Mouse (Mus musculus) left cerebral cortex, adult 9 months (tissue): ENCODE results near the gene Igsf3.

Source experiments
- DNase-seq, 2 experiments: peaks; one replicate each; pipeline ENCODE4 v3.0.0; 2022; ENCODE audit warnings: low spot score in 2 of 2

Igsf3 gene

GRCm38 (mm10) chr3:101376538-101377247, at the start of gene Igsf3:
Gene Igsf3, plus strand, starts transcription at chr3:101377083.
- DNase-seq: peak; percentile 28 to 47

GRCm38 (mm10) chr3:101327248-101327647, 49.6 kb upstream of the Igsf3 start:
- no peak for DNase-seq

- no peak for DNase-seq
These were observed 48.3 kb upstream of the Igsf3 start for GRCm38 (mm10) chr3:101328617-101329016.

GRCm38 (mm10) chr3:101343199-101343924, 33.5 kb upstream of the Igsf3 start:
- peak in 1 of 2 experiments; percentile 31 for DNase-seq

GRCm38 (mm10) chr3:101344246-101344645, 32.6 kb upstream of the Igsf3 start:
- no peak for DNase-seq

DNA sequence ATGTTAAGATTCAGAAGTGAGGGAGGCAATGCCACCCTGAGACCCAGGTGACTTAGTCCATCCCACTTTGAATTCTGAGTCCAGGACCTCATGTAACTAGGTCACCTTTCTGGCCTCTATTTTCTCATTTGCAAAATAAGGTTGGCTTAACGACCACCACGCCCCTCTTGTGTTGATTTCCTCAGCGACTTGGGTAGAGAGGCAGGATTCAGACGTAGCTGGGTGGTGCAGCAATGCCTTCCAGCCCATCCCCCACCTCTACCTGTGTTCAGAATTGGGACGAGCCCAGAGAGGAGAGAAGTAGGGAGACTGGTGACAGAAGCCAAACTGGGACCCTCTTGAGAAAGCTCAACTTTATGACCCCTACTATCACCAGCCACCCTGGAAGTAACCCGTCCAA, 31.6 kb upstream of the Igsf3 start:
- no peak for DNase-seq

DNA sequence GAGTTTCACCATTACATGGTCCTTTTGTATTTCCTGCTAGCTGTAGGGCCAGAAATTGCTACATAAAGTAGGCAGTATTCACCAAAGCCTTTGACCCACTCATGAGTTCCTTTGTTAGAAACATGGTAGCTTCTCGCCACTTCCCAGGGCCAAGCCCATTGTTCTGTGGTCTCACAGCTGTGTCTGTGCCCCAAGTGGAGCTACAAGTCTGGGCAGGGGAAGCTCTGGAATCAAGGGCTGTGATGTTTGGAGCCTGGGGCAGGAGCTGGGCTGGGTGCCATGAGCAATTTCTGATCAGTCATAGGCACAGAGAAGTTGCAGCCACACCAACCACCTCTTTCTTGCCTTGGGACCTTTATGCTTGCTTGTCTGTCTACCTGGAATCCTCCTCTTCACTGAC, 30.1 kb upstream of the Igsf3 start:
- DNase-seq: no peak

DNA sequence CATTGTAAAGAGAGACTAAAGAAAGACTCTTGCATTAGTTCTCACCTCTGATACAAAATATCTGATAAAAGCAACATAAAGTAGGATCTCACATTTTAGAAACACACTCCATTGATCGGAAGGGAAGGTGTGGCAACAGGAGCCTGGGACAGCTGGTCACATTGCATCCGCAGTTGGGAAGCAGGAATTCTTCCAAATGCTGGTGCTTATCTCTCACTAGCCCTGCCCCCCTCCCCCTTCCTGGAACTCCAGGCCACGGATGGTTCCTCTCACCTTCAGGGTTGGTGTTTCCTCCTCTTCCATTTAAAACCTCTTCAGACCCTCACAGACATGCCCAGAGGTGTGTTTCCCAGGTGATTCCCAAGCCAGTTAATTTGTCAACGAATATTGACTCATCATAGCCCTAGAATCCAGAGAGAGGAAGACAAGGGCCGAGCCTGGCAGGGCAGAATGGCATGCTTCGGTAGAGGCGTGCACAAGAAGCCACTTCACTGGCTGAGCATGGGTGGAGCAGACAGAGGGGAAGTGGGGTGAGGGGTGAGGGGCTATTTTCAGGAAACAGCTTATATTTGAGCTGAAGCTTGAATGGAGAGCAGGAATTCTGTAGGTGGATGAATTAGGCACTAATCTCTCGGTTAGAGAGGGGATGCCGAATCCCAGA, 28.3 kb upstream of the Igsf3 start:
- DNase-seq: no peak

- peak; percentile 35 to 56 for DNase-seq
These were observed 27.2 kb upstream of the Igsf3 start for GRCm38 (mm10) chr3:101349542-101350307.

DNA sequence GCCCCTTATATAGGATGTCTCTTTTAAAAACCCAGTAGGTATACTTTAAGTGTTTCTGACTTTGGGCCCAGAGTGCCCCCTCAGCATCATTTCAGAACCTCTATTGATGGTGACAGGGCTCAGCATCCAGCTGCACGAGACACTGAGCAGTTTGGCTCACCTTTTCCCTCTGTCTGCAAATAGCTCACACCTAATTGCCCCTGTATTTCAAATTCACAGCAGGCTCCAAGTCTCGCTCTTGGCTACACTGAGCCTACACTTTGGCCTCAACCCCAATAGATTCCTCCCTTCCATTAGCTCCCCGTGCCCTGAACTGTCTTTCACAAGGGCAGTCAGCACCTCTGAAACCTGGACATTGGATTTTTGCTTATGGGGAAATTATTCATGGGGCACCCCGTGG, 26.5 kb upstream of the Igsf3 start:
- DNase-seq: no peak

DNA sequence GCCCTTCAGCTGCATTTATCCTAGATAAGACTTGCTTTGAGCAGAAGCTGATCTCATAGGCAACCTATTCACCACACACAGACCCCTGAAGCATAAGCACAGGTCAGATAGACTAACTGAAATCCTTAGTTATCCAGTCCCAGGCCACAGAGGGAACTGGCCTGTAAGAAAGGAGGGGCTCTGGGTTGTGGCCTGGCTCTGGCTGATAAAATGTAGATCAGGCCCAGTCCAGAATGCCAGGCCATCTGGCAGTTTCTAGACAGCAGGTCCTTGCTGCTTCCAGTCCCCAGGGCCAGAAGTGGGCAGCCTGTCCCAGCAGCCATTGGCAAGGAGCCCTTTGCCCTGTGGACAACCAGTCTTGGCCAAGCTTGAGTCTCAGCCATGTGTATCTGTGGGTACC, 22.4 kb upstream of the Igsf3 start:
- no peak for DNase-seq

DNA sequence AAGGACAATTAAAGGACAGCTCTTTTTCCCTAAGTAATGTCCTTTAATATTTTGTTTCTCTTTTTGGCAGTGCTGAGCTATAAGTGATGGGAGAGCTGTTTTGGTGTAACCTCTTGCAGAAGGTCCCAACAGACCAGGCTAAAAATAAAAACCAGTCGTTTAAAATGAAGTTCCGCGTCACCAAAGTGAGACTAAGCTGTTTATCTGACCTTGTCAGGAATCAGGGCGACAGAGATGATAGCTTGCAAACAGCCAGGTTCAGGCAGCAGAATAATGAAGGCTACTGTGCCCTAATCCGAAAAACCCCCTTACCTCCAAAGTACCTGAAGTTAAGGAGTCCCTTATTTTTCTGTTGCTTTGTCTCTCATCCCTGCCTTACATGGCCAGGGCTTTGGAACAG, 21.2 kb upstream of the Igsf3 start:
- no peak for DNase-seq

- no peak for DNase-seq
These were observed 20.0 kb upstream of the Igsf3 start for GRCm38 (mm10) chr3:101356583-101357553.

- DNase-seq: peak; percentile 32 to 39
These were observed 16.1 kb upstream of the Igsf3 start for GRCm38 (mm10) chr3:101360832-101361231.

DNA sequence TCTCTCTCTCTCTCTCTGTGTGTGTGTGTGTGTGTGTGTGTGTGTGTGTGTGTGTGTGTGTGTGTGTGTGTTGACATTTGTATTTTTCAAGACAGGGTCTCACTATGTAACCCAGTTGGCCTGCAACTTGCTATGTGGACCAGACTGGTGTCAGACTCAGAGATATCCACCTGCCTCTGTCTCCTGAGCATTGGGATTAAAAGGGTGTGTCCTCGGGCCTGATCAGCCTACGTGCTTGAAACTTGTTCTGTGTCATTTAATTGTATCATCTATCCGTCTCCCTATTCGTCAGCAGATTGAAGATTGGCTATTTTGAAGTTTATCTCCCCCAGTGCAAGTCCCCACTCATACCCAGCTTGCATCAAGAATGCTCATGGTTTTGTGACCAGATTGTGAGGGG, 14.5 kb upstream of the Igsf3 start:
- DNase-seq: no peak

DNA sequence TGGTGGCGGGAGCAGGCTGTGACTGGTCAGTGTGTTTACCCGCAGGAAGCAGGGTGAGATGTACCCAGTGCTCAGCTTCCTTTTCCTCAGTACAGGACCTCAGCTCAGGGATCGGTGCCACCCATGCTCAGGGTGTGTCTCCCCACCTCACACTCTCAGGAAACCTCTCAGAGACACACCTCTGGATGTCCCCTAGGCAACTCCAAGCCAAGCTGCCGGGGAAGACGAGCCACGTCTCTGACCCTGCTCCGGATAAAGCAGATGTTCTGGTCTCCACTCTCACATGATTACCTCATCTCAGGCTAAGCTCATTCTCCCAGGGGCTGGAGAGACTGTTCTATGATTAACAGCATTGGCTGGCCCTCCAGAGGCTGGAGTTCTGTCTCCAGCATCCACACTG, 13.3 kb upstream of the Igsf3 start:
- DNase-seq: no peak

DNA sequence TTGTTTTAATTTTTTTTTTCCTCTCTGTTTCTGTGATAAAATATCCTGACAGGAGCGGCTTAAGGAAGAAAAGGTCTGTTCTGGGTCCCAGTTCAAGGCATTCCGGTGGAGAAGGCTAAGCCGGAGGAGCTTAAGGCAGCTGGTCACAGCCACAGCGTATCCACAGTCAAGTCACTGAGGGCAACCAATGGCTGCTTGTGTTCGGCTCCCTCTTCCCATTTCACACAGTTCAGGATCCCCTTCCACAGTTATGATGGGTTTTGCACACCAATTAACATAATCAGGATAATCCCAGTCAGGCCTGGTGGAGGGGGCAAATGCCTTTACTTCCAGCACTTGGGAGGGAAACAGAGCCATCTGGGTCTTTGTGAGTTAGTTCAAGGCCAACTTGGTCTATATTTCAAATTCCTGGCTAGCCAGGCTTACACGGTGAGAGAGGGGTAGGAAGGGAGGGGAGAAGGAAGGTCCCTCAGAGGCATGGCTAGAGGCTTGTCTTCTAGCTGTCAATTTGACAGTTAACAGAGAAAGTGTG, 11.7 kb upstream of the Igsf3 start:
- DNase-seq: no peak

GRCm38 (mm10) chr3:101365911-101366310, 11.0 kb upstream of the Igsf3 start:
- no peak for DNase-seq

GRCm38 (mm10) chr3:101367372-101367771, 9.5 kb upstream of the Igsf3 start:
- no peak for DNase-seq

GRCm38 (mm10) chr3:101369301-101369881, 7.5 kb upstream of the Igsf3 start:
- no peak for DNase-seq
